Comparison of ENCODE assay signal across 8 mouse cellular contexts in the genomic region with DNA sequence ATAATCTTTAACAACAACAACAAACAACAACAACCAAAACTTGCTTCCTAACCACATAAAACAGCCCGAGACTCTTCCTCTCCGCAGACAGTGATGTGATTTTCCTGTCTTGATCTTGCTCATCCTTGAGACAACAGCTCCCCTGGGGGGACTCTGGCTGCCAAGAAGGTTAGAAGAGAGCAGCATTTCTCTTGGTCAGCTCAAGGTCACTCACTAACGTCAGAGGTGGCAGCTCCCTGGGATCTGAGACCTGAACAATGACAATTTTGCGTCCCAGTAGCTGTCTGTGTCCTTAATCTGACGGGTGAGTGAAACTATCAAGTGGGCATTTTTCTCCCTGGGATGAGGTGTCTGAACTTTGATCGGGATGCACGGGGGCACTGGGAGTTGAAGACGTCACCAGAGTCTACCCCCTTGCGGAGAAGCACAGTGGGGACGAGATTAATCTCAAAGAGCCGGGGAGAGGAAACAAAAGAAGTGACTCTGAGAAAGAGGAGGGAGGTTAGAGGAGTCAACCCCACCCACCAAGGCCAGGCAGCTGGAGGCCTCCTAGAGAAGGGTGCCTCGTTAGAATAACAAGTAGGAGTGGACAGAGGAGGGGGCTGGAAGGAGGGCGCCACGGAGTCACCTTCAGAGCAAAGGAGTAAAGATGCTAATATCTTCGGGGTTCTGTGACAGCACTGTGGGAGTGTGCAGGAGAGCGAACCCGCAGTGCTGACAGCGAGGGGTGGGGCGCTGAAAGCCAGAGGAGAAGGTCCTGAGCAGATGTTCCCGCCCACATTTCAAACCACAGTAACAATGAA.
DNase-seq lines count a peak whose midpoint lies in the region; ATAC-seq and TF ChIP-seq lines count a peak whose summit lies in the region.

No protein-coding gene starts in this region.

- no peaks in the 10 kb centered on the region for H3K9me3 ChIP-seq in lung, embryonic 14.5 days (ENCODE audit: low read depth, low read length)
- no peaks in the 10 kb centered on the region for H3K9me3 ChIP-seq in heart, embryonic 13.5 days
- no peaks in the 10 kb centered on the region for H3K9me3 ChIP-seq in kidney, postnatal 0 days (replicated peaks; ENCODE audit: low read length)
- no peaks in the 10 kb centered on the region for H3K9me3 ChIP-seq in midbrain, embryonic 10.5 days (replicated peaks)

- peak; percentile 59 for ATAC-seq in lung, embryonic 14.5 days (ENCODE audit: insufficient read depth)
- no peak for ATAC-seq in heart, embryonic 13.5 days (ENCODE audit: extremely low read depth, insufficient number of reproducible peaks, low FRiP score, low TSS enrichment)
- peak; percentile 51 for ATAC-seq in kidney, postnatal 0 days (replicated peaks; ENCODE audit: low FRiP score, low read depth)

- no peak overlapping the region for H3K27ac ChIP-seq in lung, embryonic 14.5 days (ENCODE audit: low read depth)
- H3K27ac ChIP-seq in heart, embryonic 13.5 days (replicated peaks) = no peak overlapping the region
- no peak overlapping the region for H3K27ac ChIP-seq in kidney, postnatal 0 days
- peak overlapping the region; percentile 76 for H3K27ac ChIP-seq in midbrain, embryonic 10.5 days (replicated peaks)

- H3K36me3 ChIP-seq in lung, embryonic 14.5 days (ENCODE audit: insufficient read depth) = no peaks in the 10 kb centered on the region
- no peaks in the 10 kb centered on the region for H3K36me3 ChIP-seq in heart, embryonic 13.5 days
- no peaks in the 10 kb centered on the region for H3K36me3 ChIP-seq in kidney, postnatal 0 days (ENCODE audit: insufficient read depth, low read length)
- no peaks in the 10 kb centered on the region for H3K36me3 ChIP-seq in midbrain, embryonic 10.5 days

- DNase-seq in lung, embryonic 14.5 days = peak; percentile 11
- DNase-seq in lung, postnatal 25 days (ENCODE audit: low spot score) = no peak
- DNase-seq in cerebellum, adult 9-11 months = peak; percentile 8
- DNase-seq in kidney, postnatal 0 days (ENCODE audit: low spot score) = peak; percentile 32
- peak; percentile 49 for DNase-seq in midbrain, embryonic 10.5 days (ENCODE audit: low spot score)
- DNase-seq in urinary bladder, postnatal 36 days (ENCODE audit: low spot score in 2 of 2) = no peak
- DNase-seq in layer of hippocampus, adult 11-12 months (ENCODE audit: low spot score) = no peak

- peak overlapping the region; percentile 27 for H3K9ac ChIP-seq in lung, embryonic 14.5 days
- H3K9ac ChIP-seq in heart, embryonic 13.5 days = peak overlapping the region; percentile 69
- no peak overlapping the region for H3K9ac ChIP-seq in kidney, postnatal 0 days (ENCODE audit: low read depth, low read length)

- peaks cover 3% of the 10 kb centered on the region; the same call in 1 of the 2 replicates for H3K4me1 ChIP-seq in lung, embryonic 14.5 days (ENCODE audit: insufficient read depth)
- peaks cover 11% of the 10 kb centered on the region for H3K4me1 ChIP-seq in heart, embryonic 13.5 days
- H3K4me1 ChIP-seq in kidney, postnatal 0 days (replicated peaks; ENCODE audit: insufficient read depth, low read length) = 0 out of 2 replicates have a peak, but pooled peaks cover 3% of the 10 kb centered on the region
- H3K4me1 ChIP-seq in midbrain, embryonic 10.5 days = peaks cover 28% of the 10 kb centered on the region

- 0 out of 2 replicates have a peak, but pooled peaks have one; percentile 3 for TF ChIP-seq CTCF in lung, embryonic 14.5 days (IDR thresholded peaks at IDR 0.05; ENCODE audit: low read depth)
- no peak for TF ChIP-seq CTCF in kidney, postnatal 0 days (IDR thresholded peaks at IDR 0.05; ENCODE audit: low read depth)

- H3K4me3 ChIP-seq in lung, embryonic 14.5 days (ENCODE audit: low read depth, low read length) = peak overlapping the region; percentile 33
- H3K4me3 ChIP-seq in heart, embryonic 13.5 days = peak overlapping the region; percentile 45
- peak overlapping the region; percentile 22 for H3K4me3 ChIP-seq in kidney, postnatal 0 days (replicated peaks; ENCODE audit: low read depth, low read length)
- H3K4me3 ChIP-seq in midbrain, embryonic 10.5 days = peak overlapping the region; percentile 56

- peak overlapping the region; percentile 69 for H3K4me2 ChIP-seq in lung, embryonic 14.5 days
- peak overlapping the region; percentile 81 for H3K4me2 ChIP-seq in heart, embryonic 13.5 days
- H3K4me2 ChIP-seq in kidney, postnatal 0 days (ENCODE audit: low read length) = peak overlapping the region; percentile 51

- no peaks in the 10 kb centered on the region for H3K27me3 ChIP-seq in lung, embryonic 14.5 days (ENCODE audit: insufficient read depth, low read length)
- H3K27me3 ChIP-seq in heart, embryonic 13.5 days (replicated peaks) = peaks cover 3% of the 10 kb centered on the region; the same call in 1 of the 2 replicates
- no peaks in the 10 kb centered on the region for H3K27me3 ChIP-seq in kidney, postnatal 0 days (ENCODE audit: insufficient read depth, low read length)
- H3K27me3 ChIP-seq in midbrain, embryonic 10.5 days (ENCODE audit: low read depth, poor library complexity, severe bottlenecking) = peaks cover 25% of the 10 kb centered on the region

- 4% methylated on average over 20 of the region's 20 CpGs for WGBS in lung, embryonic 14.5 days
- WGBS in heart, embryonic 13.5 days = 2% methylated on average over 20 of the region's 20 CpGs
- WGBS in kidney, postnatal 0 days = 2% methylated on average over 20 of the region's 20 CpGs
- 1% methylated on average over 20 of the region's 20 CpGs for WGBS in midbrain, embryonic 10.5 days

Comparison
In these comparisons a context has a peak if more than half of its experiments do, and no peak if none do; other contexts are left out.
1. DNase-seq: peak in lung, embryonic 14.5 days (single experiment), cerebellum, adult 9-11 months (single experiment), kidney, postnatal 0 days (single experiment) and midbrain, embryonic 10.5 days (single experiment); none in lung, postnatal 25 days (single experiment), urinary bladder, postnatal 36 days (0 of 2) and layer of hippocampus, adult 11-12 months (single experiment).
2. Peak in every context shown above with its lines, with median percentiles within 50 percentile points of each other: H3K4me2 ChIP-seq and H3K4me3 ChIP-seq.